Mouse (Mus musculus) small intestine, adult 2 months (tissue): ENCODE measurements around the gene Lpp. TPM values are rescaled to one million over a fixed set of nuclear protein-coding genes. Genes with fewer than 3 reads are reported as not detected.

Experiments used
- H3K27ac ChIP-seq: fragments of 200-500 bp; 2 replicates; pipeline ENCODE4 v1.5.1; 2012; ENCODE audit warnings: low read depth, low read length, control low read depth, inconsistent platforms; ENCODE audit not compliant: insufficient read depth
- H3K27me3 ChIP-seq: fragments of 200-500 bp; 2 replicates; pipeline ENCODE4 v1.6.1; 2012; ENCODE audit warnings: mild to moderate bottlenecking, moderate library complexity, low read length, inconsistent platforms; ENCODE audit not compliant: control insufficient read depth, insufficient read depth
- H3K36me3 ChIP-seq: fragments of 200-500 bp; 2 replicates; pipeline ENCODE4 v1.6.1; 2012; ENCODE audit warnings: mild to moderate bottlenecking, low read length, control low read depth, inconsistent platforms; ENCODE audit not compliant: control insufficient read depth, insufficient read depth
- H3K4me1 ChIP-seq: fragments of 200-500 bp; 2 replicates; pipeline ENCODE4 v1.6.1; 2012; ENCODE audit warnings: low read length, inconsistent platforms, mixed read lengths; ENCODE audit not compliant: control insufficient read depth, insufficient read depth, insufficient read length
- H3K4me3 ChIP-seq: fragments of 200-500 bp; 2 replicates; pipeline ENCODE4 v1.5.1; 2012; ENCODE audit warnings: low read depth, mild to moderate bottlenecking, control low read depth, inconsistent platforms, low read length, moderate library complexity
- CTCF ChIP-seq: fragments of 200-500 bp; IDR thresholded peaks from 2 replicates; pipeline ENCODE4 v1.5.1; 2012; ENCODE audit warnings: low read depth, mild to moderate bottlenecking, control low read depth, inconsistent platforms, low read length, moderate library complexity, mixed read lengths; ENCODE audit not compliant: insufficient replicate concordance, insufficient read length; ENCODE audit errors: extremely low read depth
- POLR2A ChIP-seq: fragments of 200-500 bp; IDR thresholded peaks from 2 replicates; pipeline ENCODE4 v1.6.1; 2012; ENCODE audit warnings: low read depth, mild to moderate bottlenecking, control low read depth, inconsistent platforms, low read length, moderate library complexity
- WGBS: fragments of 180-500 bp; shearing (Covaris S2); methylation state at CpG from one replicate; pipeline ENCODE4 v1.1.7; 2018; 5-methylcytosine and 5-hydroxymethylcytosine counted together
- polyA plus RNA-seq: library from polyadenylated mRNA; depleted of rRNA; stranded (reverse); fragments of >200 nt; gene quantifications from 2 replicates; pipeline ENCODE4 v1.2.3, GENCODE M21; 2012

Lpp gene
- polyA plus RNA-seq, 1 experiment = 23.6 TPM

DNA sequence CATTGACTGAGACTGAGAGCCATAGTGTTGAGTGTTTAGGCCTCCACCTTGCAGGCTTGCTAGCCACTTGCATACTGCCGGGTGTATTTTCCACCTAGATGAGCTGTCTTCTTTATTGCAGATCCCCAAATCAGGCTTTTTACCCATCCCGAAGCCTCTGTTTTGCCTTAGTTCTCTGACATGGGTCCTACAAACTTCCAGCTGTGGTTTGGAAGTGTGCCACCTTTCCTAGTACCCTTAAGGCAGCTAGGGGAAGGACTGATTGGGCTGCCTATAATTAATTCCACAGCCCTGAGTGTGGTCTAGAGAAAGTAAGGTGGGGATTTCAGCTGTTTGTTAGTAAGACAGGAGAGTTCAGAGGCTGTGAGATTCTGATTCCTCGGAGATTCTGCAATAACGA, 399.5 kb downstream of the Lpp start:
- H3K4me1 ChIP-seq = no peaks in the 10 kb centered on the region
- 89% methylated on average over 4 of the region's 4 CpGs for WGBS
- H3K27ac ChIP-seq = no peak overlapping the region
- no peaks in the 10 kb centered on the region for H3K36me3 ChIP-seq
- H3K27me3 ChIP-seq = no peaks in the 10 kb centered on the region
- H3K4me3 ChIP-seq = no peak overlapping the region
- TF ChIP-seq POLR2A (no peak), CTCF (no peak)

- Histone ChIP-seq H3K4me3 (no peak overlapping the region), H3K36me3 (0 out of 2 replicates have a peak, but pooled peaks cover 1% of the 10 kb centered on the region), H3K4me1 (no peaks in the 10 kb centered on the region), H3K27me3 (no peaks in the 10 kb centered on the region), H3K27ac (no peak overlapping the region)
- no peak for TF ChIP-seq CTCF
- no peak for TF ChIP-seq POLR2A
- 65% methylated on average over 2 of the region's 2 CpGs for WGBS
Measured at GRCm38 (mm10) chr16:24794665-24795064, 401.4 kb downstream of the Lpp start.

DNA sequence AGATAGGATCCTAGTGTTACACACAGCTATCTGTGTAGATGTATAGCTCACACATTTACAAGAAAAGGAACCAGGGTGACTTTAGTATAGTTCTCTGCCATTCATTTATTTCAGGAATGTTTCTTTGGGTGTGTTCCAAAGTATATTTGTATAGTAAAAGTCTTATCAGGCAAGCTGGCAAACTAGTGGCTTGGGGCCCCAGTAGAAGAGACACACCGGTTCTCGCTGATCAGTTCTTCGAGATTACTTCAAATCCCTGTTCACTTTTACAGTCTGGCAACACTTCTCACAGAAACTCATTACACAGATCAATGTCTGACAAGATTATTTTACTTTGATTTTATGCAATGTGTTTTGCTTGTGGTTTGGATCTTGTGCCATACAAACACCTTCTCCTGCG, 408.0 kb downstream of the Lpp start:
- Histone ChIP-seq H3K36me3 (0 out of 2 replicates have a peak, but pooled peaks cover 1% of the 10 kb centered on the region), H3K4me3 (no peak overlapping the region), H3K4me1 (no peaks in the 10 kb centered on the region), H3K27ac (no peak overlapping the region), H3K27me3 (no peaks in the 10 kb centered on the region)
- 33% methylated on average over 4 of the region's 4 CpGs for WGBS
- TF ChIP-seq CTCF = no peak
- TF ChIP-seq POLR2A = no peak

DNA sequence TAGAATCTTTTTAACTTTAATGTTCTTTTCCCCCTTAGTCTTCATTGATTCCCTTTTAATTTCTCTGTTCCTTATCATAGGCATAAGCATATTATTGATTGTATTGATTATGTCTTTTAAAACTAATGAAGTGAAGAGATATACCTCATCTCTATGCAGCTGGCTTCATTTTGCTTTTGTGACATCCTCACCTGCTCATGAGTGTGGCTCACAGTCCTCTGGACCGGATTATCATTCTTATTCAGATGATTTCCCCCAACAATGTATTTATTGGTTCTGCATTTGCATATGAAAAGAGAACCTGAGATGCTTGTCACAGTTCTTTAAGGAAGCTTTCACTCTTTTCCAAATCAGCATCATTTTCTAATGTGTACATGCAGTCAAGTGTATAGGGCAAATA, 408.5 kb downstream of the Lpp start:
- Histone ChIP-seq H3K27ac (no peak overlapping the region), H3K36me3 (0 out of 2 replicates have a peak, but pooled peaks cover 1% of the 10 kb centered on the region), H3K4me3 (no peak overlapping the region), H3K4me1 (no peaks in the 10 kb centered on the region), H3K27me3 (no peaks in the 10 kb centered on the region)
- 74% methylated on average over 1 of the region's 1 CpGs for WGBS
- TF ChIP-seq POLR2A = no peak
- no peak for TF ChIP-seq CTCF

DNA sequence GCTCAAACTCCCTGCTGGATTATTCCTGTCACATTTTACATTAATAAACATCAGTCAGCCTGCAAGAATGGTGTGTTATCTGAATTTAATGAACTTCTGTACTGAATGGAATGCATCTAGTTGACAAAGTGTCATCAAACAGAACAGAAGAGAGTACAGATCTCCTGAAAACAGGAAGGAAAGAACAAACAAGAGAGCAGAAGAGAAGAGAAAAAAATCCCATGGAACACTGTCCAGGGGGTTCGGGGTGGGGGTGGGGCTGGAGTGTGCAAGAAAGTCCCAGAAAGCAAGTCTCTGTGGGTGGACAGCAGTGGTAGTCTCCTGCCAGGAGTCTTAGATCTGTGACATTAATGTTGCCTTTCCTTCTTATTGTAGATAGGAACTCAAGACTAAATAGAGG, 412.8 kb downstream of the Lpp start:
- no peak overlapping the region for H3K27ac ChIP-seq
- no peak for TF ChIP-seq CTCF
- TF ChIP-seq POLR2A = no peak
- H3K36me3 ChIP-seq = no peaks in the 10 kb centered on the region
- 97% methylated on average over 1 of the region's 1 CpGs for WGBS
- H3K4me1 ChIP-seq = no peaks in the 10 kb centered on the region
- H3K27me3 ChIP-seq = no peaks in the 10 kb centered on the region
- H3K4me3 ChIP-seq = no peak overlapping the region

- 72% methylated on average over 4 of the region's 4 CpGs for WGBS
- TF ChIP-seq POLR2A = no peak
- TF ChIP-seq CTCF = no peak
Measured at GRCm38 (mm10) chr16:24807565-24807964, 414.3 kb downstream of the Lpp start.

DNA sequence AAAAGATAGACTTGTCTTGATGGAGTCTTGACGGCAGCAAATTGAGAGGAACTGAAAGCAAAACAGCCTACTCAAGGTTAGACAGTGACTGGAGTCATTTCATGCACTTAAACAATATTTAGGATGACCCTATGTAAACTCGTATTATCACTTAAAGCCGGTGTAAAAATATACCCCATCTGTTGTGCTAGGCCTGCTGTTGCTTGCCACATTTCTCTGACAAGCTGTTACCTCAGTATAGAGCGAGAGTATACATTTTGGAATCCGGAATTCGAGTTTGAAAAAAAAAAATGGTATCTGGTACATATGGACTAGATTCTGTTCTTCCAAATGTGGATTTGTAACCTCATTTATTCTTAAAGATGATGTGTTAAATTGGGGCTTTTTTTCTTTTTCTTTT, 416.5 kb downstream of the Lpp start:
- TF ChIP-seq POLR2A = no peak
- no peak for TF ChIP-seq CTCF
- Histone ChIP-seq H3K4me3 (no peak overlapping the region), H3K27ac (no peak overlapping the region), H3K4me1 (no peaks in the 10 kb centered on the region), H3K27me3 (no peaks in the 10 kb centered on the region), H3K36me3 (no peaks in the 10 kb centered on the region)
- 94% methylated on average over 6 of the region's 6 CpGs for WGBS

More at GRCm38 (mm10) chr16:24807565-24807964, 414.3 kb downstream of the Lpp start:
- Histone ChIP-seq H3K36me3 (no peaks in the 10 kb centered on the region), H3K27ac (no peak overlapping the region), H3K4me3 (no peak overlapping the region), H3K27me3 (no peaks in the 10 kb centered on the region), H3K4me1 (no peaks in the 10 kb centered on the region)
